Mouse (Mus musculus): Measurements from ENCODE around the gene Zc2hc1b.

- TF ChIP-seq CTCF (IDR thresholded peaks at IDR 0.05; ENCODE audit: control insufficient read depth, insufficient read depth, insufficient read length) (no peak), MAX (IDR thresholded peaks at IDR 0.05) (no peak), USF1 (IDR thresholded peaks at IDR 0.05; ENCODE audit: low read depth) (no peak)
Measured at GRCm38 (mm10) chr10:13177973-13178624, at the start of gene Zc2hc1b.

Measured in C2C12 (cell line).